Mouse (Mus musculus) limb, embryonic 14.5 days (tissue): ENCODE results near the gene Usp17la. TPM values are rescaled to one million over a fixed set of nuclear protein-coding genes. Genes with fewer than 3 reads are reported as not detected.
"Not testable (repeated sequence)": the region's sequence is repeated elsewhere in the genome, so short reads cannot be mapped to it uniquely, and the experiment has no call there.

Experiments
- ATAC-seq: fragments of 200-750 bp; cut with Nextera tagmentation; 2 replicates; pipeline ENCODE4 v1.8.0; 2017; ENCODE audit warnings: low read depth, moderate number of reproducible peaks, moderate TSS enrichment; ENCODE audit not compliant: low FRiP score
- DNase-seq: peaks from one replicate; pipeline ENCODE4 v3.0.0-alpha.2; 2015; ENCODE audit warnings: low spot score
- H3K27ac ChIP-seq: fragments of 300-500 bp; sonication (generic); replicated peaks from 2 replicates; pipeline ENCODE4 v1.5.1; 2014; ENCODE audit warnings: low read depth, mild to moderate bottlenecking, low read length, moderate library complexity, mixed read lengths
- H3K27me3 ChIP-seq: fragments of 300-500 bp; sonication (generic); 2 replicates; pipeline ENCODE4 v1.6.1; 2014; ENCODE audit warnings: low read length, mixed read lengths; ENCODE audit not compliant: control insufficient read depth, insufficient read depth
- H3K36me3 ChIP-seq: fragments of 300-500 bp; sonication (generic); 2 replicates; pipeline ENCODE4 v1.6.1; 2014; ENCODE audit warnings: mild to moderate bottlenecking, low read length, moderate library complexity, mixed read lengths; ENCODE audit not compliant: control insufficient read depth, insufficient read depth
- H3K4me1 ChIP-seq: fragments of 300-500 bp; sonication (generic); 2 replicates; pipeline ENCODE4 v1.6.1; 2014; ENCODE audit warnings: antibody characterized with exemption, low read length, mixed read lengths; ENCODE audit not compliant: control insufficient read depth, insufficient read depth
- H3K4me2 ChIP-seq: fragments of 300-500 bp; sonication (generic); replicated peaks from 2 replicates; pipeline ENCODE4 v1.6.1; 2014; ENCODE audit warnings: low read depth, mild to moderate bottlenecking, low read length, moderate library complexity; ENCODE audit not compliant: severe bottlenecking
- H3K4me3 ChIP-seq: fragments of 300-500 bp; sonication (generic); replicated peaks from 2 replicates; pipeline ENCODE4 v1.5.1; 2014; ENCODE audit warnings: low read length
- H3K9ac ChIP-seq: fragments of 300-500 bp; sonication (generic); 2 replicates; pipeline ENCODE4 v1.6.1; 2014; ENCODE audit warnings: mild to moderate bottlenecking, low read depth, low read length, moderate library complexity; ENCODE audit not compliant: severe bottlenecking
- H3K9me3 ChIP-seq: fragments of 300-500 bp; sonication (generic); 2 replicates; pipeline ENCODE4 v1.6.1; 2016; ENCODE audit warnings: low read length; ENCODE audit not compliant: control insufficient read depth
- POLR2A ChIP-seq: fragments of 200-500 bp; IDR thresholded peaks from 2 replicates; pipeline ENCODE4 v1.8.0; 2012; ENCODE audit warnings: inconsistent platforms, mild to moderate bottlenecking, moderate library complexity, borderline replicate concordance; ENCODE audit not compliant: insufficient read depth, insufficient read length; ENCODE audit errors: extremely low read depth
- WGBS: fragments of 180-500 bp; shearing (Covaris S2); extraction: QIAGEN DNeasy Blood & Tissue Kit; methylation state at CpG from one replicate; pipeline ENCODE4 v1.1.7; 2014; 5-methylcytosine and 5-hydroxymethylcytosine counted together
- polyA plus RNA-seq, 2 experiments: library from polyadenylated mRNA; depleted of rRNA in 1 of 2; stranded (reverse) in 1 of 2; unstranded in 1 of 2; fragments of >200 nt; fragmentation: Nextera tagmentation in 1 of 2; extraction: Ambion mirVana in 1 of 2; gene quantifications; 2 replicates each; pipeline versions ENCODE4 v1.2.1 to v1.2.3; 2012 to 2014

Gene Usp17la
- not detected in 2 replicates for polyA plus RNA-seq (2012; rRNA removed)
- not detected in 2 replicates for polyA plus RNA-seq (2014; fragmentation: Nextera tagmentation; extraction: Ambion mirVana)

GRCm38 (mm10) chr7:104856709-104857108 lies at the start of gene Usp17la:
Gene Usp17la (plus strand): TSS chr7:104857009.
- H3K4me1 ChIP-seq, H3K27ac ChIP-seq, H3K9ac ChIP-seq, H3K4me2 ChIP-seq, ATAC-seq, DNase-seq, H3K27me3 ChIP-seq, H3K4me3 ChIP-seq, H3K36me3 ChIP-seq, H3K9me3 ChIP-seq: not testable (repeated sequence)
- 59% methylated on average over 2 of the region's 2 CpGs for WGBS

- H3K4me2 ChIP-seq, DNase-seq, ATAC-seq, H3K36me3 ChIP-seq, H3K27me3 ChIP-seq, H3K27ac ChIP-seq, H3K4me3 ChIP-seq, H3K9ac ChIP-seq, H3K9me3 ChIP-seq, H3K4me1 ChIP-seq: not testable (repeated sequence)
- 77% methylated on average over 8 of the region's 8 CpGs for WGBS
These were observed 46.5 kb upstream of the Usp17la start for GRCm38 (mm10) chr7:104810335-104810734.

GRCm38 (mm10) chr7:104842503-104842902 lies 14.3 kb upstream of the Usp17la start, which contains the start of gene Usp17lb:
Gene Usp17lb (minus strand): TSS chr7:104842603.
- 62% methylated on average over 1 of the region's 1 CpGs for WGBS
- no peaks in the 10 kb centered on the region for H3K36me3 ChIP-seq
- H3K27ac ChIP-seq: no peak within 1 kb of the TSS
- no peak within 1 kb of the TSS for H3K4me2 ChIP-seq
- no peak within 1 kb of the TSS for H3K4me3 ChIP-seq
- H3K9ac ChIP-seq: no peak within 1 kb of the TSS
- no peaks in the 10 kb centered on the region for H3K9me3 ChIP-seq
- no peak for TF ChIP-seq POLR2A
- DNase-seq (no peak), ATAC-seq (no peak)
- no peaks in the 10 kb centered on the region for H3K4me1 ChIP-seq
- H3K27me3 ChIP-seq: no peaks in the 10 kb centered on the region

GRCm38 (mm10) chr7:104843731-104844287 lies 13.0 kb upstream of the Usp17la start:
- Histone ChIP-seq H3K4me1 (no peaks in the 10 kb centered on the region), H3K27ac (no peak overlapping the region), H3K4me3 (no peak overlapping the region), H3K9ac (no peak overlapping the region), H3K27me3 (no peaks in the 10 kb centered on the region), H3K9me3 (no peaks in the 10 kb centered on the region), H3K4me2 (no peak overlapping the region), H3K36me3 (no peaks in the 10 kb centered on the region)
- TF ChIP-seq POLR2A: no peak
- WGBS: 69% methylated on average over 1 of the region's 1 CpGs
- ATAC-seq (no peak), DNase-seq (no peak)

- not testable (repeated sequence) for ATAC-seq
These were observed 5.3 kb upstream of the Usp17la start for GRCm38 (mm10) chr7:104851546-104851945.

GRCm38 (mm10) chr7:104855248-104855750 lies 1.5 kb upstream of the Usp17la start:
- Histone ChIP-seq H3K4me2 (no peak overlapping the region), H3K9me3 (no peaks in the 10 kb centered on the region), H3K9ac (no peak overlapping the region), H3K27ac (no peak overlapping the region), H3K27me3 (no peaks in the 10 kb centered on the region), H3K4me3 (no peak overlapping the region), H3K36me3 (no peaks in the 10 kb centered on the region), H3K4me1 (no peaks in the 10 kb centered on the region)
- DNase-seq (no peak), ATAC-seq (no peak)
- no peak for TF ChIP-seq POLR2A
- 74% methylated on average over 3 of the region's 3 CpGs for WGBS

More at GRCm38 (mm10) chr7:104851546-104851945, 5.3 kb upstream of the Usp17la start:
- not testable (repeated sequence) for H3K4me3 ChIP-seq, H3K4me1 ChIP-seq, H3K27ac ChIP-seq, H3K9me3 ChIP-seq, DNase-seq, H3K27me3 ChIP-seq, H3K9ac ChIP-seq, H3K4me2 ChIP-seq, H3K36me3 ChIP-seq
- 86% methylated on average over 2 of the region's 2 CpGs for WGBS
